Mouse (Mus musculus): Measurements from ENCODE around the gene Gpr135.

Gpr135 gene

DNA sequence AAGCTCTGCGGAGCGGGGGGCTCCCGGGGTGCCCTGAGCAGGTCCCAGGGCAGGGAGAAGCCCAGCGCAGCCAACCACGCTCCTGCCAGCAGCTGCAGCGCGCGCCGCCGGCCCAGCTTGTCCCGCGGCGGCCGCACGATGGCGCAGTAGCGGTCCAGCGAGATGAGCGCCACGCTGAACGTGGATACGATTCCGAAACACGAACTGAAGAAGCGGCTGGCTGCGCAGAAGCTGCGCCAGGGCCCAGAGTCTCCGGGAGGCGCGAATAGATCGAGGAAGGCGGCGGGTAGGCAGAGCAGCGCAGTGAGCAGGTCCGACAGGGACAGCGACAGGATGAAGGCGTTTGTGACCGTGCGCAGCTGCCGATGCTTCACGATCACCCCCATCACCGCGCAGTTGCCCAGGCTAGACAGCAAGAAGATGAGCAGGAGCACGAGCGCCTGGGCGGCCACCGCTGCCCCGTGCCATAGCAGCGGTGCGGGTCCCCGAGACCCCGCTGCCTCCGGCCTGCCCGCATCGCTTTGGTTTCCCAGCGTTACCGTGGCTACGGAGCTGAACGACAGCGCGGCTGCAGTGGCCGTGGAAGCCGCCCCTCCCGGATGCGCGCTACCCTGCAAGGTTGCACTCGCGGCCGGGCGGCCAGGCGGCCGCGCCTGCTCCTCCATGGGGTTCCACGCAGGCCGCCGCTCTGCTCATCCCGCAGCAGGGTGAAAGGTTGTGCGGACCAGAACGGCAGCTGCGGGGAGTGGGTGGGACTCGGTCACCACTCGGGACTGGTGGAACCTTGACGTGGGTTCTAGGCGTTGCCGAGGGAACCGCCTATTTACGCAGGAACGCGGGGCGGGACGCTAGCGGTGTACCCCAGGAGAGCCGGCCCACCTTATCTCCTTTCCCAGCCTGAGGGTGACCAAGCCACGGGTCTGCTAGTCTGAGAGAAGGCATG is at the start of gene Gpr135:
Gene Gpr135 (minus strand): TSS at position 799 of the 943 bp plus-strand sequence.
- in situ Hi-C loops (cut with MboI, MseI): no loop called here

DNA sequence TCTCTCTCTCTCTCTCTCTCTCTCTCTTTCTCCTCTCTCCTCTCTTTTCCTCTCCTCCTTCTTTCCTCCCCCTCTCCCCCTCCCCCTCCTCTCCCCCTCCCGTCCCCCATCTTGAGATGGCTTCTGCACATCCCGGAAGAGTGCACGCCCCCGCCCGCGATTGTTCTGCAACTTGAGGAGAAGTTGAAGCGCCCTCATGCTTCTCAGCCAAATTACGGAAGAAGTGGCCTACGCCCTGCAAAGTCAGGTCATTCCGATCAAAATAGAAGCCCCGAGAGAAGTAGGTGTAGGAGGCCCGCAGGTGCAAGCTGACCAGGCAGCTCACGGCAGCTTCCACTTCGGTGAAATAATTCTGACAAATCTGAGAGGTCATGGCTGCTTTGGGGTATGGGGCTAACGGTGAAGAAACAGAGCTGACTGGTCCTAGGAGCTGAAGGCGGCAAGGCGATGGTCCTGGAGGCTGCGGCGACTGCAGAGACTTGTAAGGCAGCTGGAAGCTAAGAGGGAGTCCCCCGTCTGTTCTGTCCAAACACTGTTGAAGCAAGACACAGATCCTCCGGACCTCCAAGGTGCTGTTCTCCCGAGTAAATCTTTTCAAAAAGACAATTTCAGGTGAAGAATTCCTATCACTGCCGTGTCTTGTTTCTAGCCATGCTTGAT is 44.9 kb upstream of the Gpr135 start:
- in situ Hi-C loops (cut with MboI, MseI): no loop called here

DNA sequence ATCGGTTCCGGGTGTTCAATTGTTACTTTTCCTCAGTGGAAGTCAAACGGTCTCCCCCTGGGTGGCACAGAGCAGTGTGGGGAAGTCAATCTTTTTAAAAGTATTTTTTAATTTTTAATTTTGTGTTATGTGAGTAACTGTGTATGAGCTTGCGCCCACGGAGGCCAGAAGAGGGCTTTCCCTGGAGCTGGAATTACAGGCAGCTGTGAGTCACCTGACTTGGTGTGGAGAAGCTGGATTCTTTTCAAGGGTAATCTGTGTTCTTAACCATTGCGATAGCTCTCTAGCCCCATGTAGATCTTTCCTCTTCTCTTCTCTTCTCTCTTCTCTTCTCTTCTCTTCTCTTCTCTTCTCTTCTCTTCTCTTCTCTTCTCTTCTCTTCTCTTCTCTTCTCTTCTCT is 44.2 kb upstream of the Gpr135 start:
- in situ Hi-C loops (cut with MboI, MseI): no loop called here

DNA sequence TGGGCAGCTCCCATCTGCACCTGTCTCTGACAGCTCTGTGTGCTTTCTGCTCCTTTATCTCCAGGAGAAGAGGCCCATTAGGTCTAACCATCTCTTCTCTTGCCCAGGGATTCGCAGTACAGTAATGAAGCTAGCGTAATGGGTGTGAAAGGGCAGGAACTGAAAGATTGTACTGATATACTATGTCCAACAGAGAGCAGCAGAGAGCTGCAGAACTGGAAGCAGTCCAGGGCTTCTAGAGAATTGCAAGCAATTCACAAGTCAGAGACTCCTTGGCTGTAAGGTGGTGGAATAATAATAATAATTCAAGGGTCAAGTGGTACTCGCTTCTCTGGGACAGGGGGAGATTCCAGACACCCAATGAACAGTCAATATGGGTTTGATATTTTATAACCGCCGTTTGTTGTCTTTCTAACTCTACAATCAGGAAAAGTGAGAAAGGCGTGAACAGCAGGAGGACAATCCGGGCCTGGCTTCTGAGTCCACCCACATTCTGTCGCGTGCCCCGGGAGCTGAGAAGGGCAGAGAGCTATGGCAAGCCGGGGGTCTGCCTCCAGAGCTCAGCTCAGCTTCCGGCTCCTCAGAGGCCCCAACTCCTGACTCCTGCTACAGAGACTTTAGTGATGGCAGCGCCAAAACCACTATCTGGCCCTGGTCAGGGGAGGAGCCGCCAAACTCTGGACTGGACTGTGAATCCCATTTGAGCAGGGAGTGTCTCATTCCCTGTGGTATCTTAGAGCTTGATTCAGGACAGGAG is 33.8 kb upstream of the Gpr135 start:
- in situ Hi-C loops (cut with MboI, MseI): loop anchor here (10.0 kb wide), 1 partner anchor 570 kb away; no protein-coding TSS in a partner anchor

DNA sequence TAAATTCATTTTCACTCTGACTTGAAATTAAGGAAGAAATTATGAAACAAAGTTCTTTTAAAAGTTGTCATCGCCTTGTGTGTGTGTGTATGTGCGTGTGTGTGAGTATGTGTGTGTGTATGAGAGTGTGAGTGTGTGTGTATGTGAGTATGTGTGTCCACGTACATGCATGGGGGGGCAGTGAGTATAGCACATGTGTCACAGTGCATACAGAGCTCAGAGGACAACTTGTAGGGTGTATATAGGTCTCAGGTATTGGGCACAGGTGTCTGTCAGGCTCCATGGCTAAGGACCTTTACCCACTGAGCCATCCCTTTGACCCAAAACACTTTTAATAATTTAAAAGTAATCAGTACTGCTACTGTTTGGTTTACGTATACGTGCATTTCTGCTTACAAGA is 33.1 kb upstream of the Gpr135 start:
- in situ Hi-C loops (cut with MboI, MseI): loop anchor here (10.0 kb wide), 1 partner anchor 571 kb away; no protein-coding TSS in a partner anchor

DNA sequence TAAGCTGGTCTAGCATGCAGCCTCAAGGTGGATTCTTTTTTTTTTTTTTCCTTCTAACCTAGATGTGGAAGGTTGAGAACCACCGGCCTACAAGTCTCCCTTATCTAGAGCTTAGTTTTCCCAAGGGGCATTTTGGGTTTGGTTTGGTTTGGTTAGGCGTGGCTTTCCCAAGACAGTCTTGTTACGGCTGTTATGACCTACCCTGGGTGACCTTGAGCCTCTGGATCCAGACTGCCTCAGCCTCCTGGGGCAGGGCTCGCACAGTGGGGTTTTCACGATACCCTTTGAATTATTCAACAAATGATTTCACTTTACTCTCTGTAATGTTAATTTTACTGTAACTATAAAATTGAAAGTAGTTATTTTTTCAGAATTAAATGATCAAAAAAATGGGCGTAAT is 31.9 kb upstream of the Gpr135 start:
- in situ Hi-C loops (cut with MboI, MseI): loop anchor here (10.0 kb wide), 1 partner anchor 572 kb away; no protein-coding TSS in a partner anchor

DNA sequence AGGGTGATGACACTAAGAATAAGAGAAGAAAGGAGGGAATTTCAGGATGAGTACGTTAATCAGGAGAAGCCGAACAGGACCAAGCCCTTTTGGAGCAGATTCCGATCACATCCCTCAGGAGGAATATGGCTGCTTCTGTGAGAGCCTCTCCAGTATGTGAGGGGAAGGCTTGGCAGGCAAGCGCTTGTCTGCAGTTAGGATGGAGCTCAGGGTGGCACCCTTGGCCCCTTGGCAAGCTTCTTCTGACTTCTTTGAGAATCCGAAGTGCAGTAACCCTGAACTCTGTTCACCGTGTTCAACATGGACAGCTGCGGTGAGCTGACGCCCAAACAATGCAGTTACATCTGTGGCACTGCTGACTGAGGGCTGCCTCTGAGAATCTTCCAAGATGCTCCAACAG is 26.0 kb upstream of the Gpr135 start:
- in situ Hi-C loops (cut with MboI, MseI): loop anchor here (25.0 kb wide), 1 partner anchor 440 kb away; the partner anchor contains the start of gene Pcnx4

DNA sequence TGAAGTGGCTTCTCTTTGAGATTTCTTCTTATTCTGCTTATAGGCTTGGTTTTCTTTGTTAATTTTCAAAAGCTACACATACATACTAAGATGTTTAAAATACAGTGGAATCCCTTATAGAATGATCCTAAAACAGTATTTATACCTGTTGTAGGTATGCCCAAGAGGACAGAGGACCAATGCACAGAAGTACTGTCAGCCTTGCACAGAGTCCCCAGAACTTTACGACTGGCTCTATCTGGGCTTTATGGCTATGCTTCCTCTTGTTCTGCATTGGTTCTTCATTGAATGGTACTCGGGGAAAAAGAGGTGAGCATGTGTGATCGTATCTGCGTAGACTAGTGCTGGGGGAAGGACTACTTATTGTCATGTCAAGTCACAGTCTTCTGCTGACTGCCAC is 18.9 kb upstream of the Gpr135 start:
- in situ Hi-C loops (cut with MboI, MseI): loop anchor here (5.0 to 25.0 kb wide), 4 partner anchors 255 to 1815 kb away; partner anchors contain the start of genes Daam1, Hif1a and Pcnx4

DNA sequence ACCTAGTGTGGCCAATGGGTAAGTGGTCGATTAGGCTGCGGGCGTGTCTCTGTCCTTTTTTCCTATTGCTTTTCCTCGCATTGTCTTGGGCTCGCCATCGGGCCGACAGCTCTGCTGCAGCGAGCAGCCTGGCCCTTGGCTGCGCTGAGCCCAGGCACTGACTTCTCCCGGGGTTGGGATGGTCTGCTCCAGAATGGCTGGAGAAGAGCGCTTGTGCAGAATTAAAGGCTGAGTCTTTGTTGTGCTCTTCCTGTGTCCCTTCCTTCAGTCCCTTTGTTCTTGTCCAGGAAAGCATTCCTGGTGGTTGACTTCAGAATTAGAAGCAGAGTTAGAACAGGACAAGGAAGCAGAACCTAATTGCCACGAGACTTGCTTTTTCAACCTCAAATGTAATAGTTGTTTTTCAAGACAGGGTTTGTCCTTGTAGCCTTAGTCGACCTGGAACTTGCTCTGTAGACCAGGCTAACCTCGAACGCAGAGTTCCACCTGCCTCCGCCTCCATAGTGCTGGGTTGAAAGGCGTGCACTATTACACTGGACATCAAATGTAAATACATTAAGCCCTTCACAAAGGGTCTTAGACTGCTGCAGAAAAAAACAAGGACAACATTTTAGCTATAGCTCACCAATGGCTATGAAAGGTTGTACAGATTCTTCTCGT is 15.4 kb upstream of the Gpr135 start:
- in situ Hi-C loops (cut with MboI, MseI): loop anchor here (5.0 to 25.0 kb wide), 4 partner anchors 251 to 1819 kb away; partner anchors contain the start of genes Daam1, Hif1a and Pcnx4

DNA sequence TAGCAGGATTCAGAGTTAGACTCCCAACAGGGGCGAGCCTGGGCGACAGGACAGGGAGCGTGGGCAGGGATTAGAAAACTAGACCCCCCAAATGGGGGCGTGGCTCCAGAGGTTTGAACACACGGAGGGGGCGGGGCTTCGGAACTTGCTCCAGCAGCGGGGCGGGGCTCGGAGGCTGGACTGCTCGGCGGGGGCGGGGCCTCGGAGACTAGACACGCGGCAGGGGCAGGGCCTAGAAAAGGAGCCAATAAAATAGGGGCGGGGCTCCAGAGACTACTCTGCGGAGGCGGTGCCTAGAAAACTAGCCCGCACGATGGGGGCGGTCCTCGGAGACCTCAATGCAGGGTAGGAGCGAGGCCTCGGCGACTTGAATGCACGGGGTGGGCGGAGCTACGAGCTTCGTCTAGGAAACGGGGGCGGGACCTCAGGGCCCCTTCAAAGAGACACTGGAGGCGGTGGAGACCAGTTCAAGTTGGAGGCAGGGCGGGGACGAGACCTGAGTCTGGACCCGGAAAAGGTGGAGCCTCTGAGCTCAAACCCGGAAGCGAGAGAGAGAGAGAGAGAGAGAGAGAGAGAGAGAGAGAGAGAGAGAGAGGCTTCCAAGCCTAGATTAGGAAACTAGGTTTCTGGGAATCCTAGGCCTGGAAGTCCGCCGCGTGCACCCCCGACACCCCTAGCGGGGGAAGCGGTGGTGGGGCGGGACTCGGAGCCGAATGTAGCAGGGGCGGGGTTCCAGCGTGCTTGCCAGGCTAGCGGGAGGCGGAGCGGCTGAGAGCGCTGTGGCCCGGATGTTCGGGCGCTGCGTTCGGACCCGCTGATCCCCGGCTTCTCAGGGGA is 14.6 kb upstream of the Gpr135 start, which contains the start of the genes L3hypdh and Jkamp:
Gene L3hypdh (minus strand): TSS at position 111 of the 837 bp plus-strand sequence.
Gene Jkamp (plus strand): TSS at position 261 of the 837 bp plus-strand sequence.
- in situ Hi-C loops (cut with MboI, MseI): loop anchor here (5.0 to 25.0 kb wide), 4 partner anchors 251 to 1819 kb away; partner anchors contain the start of genes Daam1, Hif1a and Pcnx4

DNA sequence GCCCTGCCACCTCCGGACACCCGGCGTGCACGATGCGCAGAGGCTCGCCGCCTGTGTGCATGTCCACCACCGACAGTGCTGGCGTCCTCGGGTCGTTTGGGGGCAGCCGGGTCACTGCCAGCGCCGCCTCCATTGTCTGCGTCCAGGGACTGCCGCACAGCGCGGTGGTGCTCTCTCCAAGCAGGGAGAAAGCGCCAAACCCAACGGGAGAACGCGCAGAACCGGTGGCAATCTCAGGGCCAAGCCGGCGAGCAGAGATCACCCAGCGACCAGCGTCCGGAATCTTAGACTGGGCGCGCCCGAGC is 14.1 kb upstream of the Gpr135 start:
- in situ Hi-C loops (cut with MboI, MseI): loop anchor here (5.0 to 25.0 kb wide), 4 partner anchors 250 to 1820 kb away; partner anchors contain the start of genes Daam1, Hif1a and Pcnx4

DNA sequence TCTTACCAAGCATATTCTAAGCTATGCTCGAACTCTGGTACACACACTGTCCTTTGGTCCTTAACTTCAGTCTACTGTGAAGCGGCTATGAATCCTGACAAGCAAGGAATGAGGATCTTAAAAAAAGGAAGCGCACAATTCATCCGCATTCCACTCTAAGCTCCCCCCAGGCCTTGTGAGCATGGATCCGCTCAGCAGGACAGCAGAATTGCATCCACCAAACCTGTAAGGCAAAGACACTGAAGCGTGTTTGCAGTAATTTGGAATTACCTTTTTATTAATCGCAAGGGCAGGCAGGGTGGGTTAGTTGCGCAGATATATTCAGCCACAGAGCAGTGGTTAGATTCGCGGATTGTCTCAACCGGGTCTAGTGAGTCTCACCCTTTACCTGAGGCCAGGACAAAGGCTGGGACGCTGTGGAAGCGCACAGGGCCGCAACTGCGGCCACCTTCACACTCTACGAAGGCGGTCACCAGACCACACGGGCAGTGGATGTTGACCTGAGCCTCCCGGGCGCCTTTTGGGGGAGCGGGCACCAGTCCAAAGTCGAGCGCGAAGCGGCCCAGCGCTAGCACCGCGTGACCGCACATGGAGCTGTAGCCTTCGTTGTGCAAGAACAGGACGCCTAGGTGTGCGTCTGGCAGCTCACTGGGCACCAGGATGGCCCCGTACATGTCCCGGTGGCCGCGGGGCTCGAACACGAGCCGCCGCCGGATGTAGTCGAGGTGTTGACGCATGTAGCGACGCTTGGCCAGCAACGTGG is 13.5 kb upstream of the Gpr135 start:
- in situ Hi-C loops (cut with MboI, MseI): loop anchor here (5.0 to 25.0 kb wide), 4 partner anchors 250 to 1820 kb away; partner anchors contain the start of genes Daam1, Hif1a and Pcnx4

DNA sequence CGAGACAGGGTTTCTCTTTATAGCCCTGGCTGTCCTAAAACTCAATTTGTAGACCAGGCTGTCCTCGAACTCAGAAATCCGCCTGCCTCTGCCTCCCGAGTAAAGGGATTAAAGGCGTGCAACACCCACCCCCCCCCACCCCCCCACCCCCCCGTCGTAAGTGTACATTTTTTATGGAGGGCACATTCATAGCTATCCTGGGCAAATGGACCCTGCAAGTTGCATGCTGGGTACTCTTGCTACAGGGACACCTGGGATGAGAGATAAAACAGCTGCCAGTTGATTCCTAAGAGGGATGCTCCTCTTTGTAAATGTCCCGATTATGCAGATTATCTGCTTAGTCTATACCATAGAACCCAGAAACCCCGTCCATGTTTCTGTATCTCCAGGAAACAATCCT is 12.3 kb upstream of the Gpr135 start:
- in situ Hi-C loops (cut with MboI, MseI): loop anchor here (10.0 to 25.0 kb wide), 3 partner anchors 248 to 1822 kb away; partner anchors contain the start of genes Daam1, Hif1a and Pcnx4

DNA sequence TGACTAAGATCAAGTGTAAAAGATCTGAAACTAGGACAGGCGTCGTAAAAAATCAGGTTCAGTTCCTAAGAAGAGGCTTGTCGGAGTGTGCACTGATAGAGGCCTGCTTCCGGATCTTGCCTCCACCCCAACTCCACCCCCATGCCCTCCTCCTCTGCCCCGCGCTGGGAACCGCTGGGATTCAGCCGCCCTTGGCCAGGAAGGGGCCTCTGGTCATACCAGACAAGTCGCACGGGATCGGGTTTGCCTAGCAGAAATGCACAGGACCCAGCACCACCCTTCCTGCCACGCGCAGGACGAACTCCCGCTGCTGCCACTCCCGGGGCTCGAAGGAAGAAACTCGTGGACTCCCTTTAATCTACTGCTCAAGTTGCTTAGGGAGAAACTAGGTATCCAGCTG is 11.4 kb upstream of the Gpr135 start:
- in situ Hi-C loops (cut with MboI, MseI): loop anchor here (10.0 to 25.0 kb wide), 3 partner anchors 248 to 1822 kb away; partner anchors contain the start of genes Daam1, Hif1a and Pcnx4

DNA sequence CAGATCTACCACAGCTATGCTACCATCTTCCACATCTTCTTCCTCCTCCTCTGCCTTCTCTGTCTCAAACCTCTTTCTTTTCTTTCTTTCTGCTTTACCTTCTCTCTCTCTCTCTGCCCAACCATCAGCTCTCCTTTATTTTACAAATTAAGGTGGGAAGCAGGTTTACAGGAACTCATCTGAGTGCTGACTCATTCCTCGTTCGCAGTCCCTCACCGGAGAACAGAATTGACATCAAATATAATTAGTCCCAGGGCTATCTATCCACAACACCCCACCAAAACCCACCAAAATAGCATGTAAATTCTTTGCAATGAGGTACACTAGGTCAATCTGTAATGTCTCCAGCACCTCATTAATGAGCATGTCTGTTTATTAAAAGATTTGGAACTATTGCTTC is 11.0 kb upstream of the Gpr135 start:
- in situ Hi-C loops (cut with MboI, MseI): loop anchor here (10.0 to 25.0 kb wide), 3 partner anchors 247 to 1823 kb away; partner anchors contain the start of genes Daam1, Hif1a and Pcnx4

DNA sequence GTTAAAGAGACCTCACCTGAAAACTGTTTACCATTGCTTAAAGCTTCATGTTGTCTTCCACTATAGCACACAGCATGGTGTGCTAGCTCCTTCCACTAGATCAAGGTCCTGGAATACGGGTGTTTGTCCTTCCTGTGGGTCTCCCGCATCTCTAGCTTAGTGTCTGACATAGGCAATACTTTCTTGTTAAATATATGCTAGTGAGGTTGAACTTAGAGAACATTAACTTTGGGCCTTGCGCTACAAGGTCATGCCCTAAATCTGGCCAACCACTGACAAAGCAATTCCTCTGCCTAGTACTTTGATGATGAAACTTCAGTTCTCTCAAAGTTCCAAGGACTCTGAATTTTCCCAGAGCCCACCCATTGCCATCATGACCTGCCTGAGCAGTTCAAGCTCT is 7.3 kb upstream of the Gpr135 start:
- in situ Hi-C loops (cut with MboI, MseI): loop anchor here (25.0 kb wide), 1 partner anchor 459 kb away; the partner anchor contains the start of gene Pcnx4

DNA sequence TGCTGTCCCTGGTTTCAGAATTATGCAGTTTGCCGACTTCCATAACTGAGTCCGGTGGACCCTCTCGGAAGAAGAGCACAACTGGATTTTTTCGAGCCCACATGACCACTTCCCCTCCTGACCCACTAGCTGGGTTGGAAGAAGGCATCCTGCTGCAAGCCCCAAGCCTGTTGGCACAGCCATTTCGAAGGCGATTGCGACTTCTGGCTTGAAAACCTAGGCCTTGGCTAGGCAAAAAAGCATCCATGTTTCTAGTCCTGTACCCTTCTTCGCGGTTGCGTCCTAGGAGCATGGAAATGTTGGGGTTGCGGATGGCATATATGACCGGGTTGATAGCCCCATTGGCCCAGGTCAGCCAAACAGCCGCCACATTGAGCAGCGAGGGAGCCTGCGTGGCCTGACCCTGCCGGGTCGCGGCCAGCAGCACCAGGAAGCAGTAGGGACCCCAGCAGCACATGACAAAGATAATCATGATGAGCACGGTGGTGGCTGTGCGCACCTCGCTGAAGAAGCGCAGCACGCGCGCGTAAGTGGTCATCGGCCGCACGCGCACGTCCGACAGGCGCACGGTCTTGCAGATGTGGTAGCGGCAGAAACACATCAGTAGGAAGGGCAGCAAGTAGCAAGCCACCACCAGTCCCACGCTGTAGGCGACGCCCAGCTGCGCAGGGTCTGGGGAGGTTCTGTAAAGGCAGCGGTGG is 1.1 kb downstream of the Gpr135 start:
- in situ Hi-C loops (cut with MboI, MseI): no loop called here

DNA sequence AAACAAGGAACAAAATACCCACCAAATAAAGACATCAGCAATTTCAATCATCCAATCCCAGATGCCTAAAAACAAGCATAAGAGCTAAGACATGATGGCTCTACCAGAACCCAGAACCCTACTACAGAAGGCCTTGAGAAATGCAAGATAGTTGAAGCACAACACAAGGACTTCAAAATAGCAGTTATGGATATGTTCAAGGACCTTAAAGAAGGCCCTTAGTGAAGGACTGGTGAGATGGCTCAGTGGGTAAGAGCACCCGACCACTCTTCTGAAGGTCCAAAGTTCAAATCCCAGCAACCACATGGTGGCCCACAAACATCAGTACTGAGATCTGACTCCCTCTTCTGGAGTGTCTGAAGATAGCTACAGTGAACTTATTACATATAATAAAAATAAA is 13.1 kb downstream of the Gpr135 start:
- in situ Hi-C loops (cut with MboI, MseI): no loop called here

Measured in T-helper 1 cell (primary cell).